Mouse (Mus musculus): ENCODE measurements at regions not wholly inside any gene's neighbourhood (a gene's known extent, or its start where the extent isn't known, plus 50 kb on each side); places are given as distances from the start of the nearest gene placed in this dataset.
A peak's percentile ranks its signal among the peaks of the same experiment; 100 is the strongest.

DNA sequence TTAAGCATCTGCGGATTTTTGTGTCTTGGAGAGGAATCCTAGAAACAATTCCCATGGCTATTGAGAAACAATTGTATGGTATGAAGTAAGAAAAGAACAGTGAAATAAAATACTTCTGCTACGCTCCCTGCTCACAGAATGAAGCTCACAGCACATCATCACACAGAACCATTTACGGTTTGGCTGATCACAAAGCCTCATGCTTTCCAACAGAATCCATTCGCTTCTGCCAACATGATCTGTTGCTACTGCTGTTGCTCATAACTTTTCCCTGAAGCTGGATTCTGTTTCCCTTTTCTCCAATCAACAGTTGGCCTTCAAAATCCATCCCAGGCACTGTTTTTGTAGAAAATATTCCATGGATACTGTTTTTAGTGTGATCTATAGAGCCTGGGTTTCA lies 518.7 kb downstream of the Nebl start:
- 82% methylated on average over 4 of the region's 4 CpGs for WGBS
- Histone ChIP-seq H3K27me3 (ENCODE audit: control insufficient read depth, insufficient read depth, low read length) (no peaks in the 10 kb centered on the region), H3K9ac (ENCODE audit: low read depth, low read length) (no peak overlapping the region), H3K36me3 (ENCODE audit: control insufficient read depth, insufficient read depth, low read length) (no peaks in the 10 kb centered on the region), H3K27ac (replicated peaks; ENCODE audit: insufficient read depth, low read depth, low read length) (no peak overlapping the region), H3K4me3 (ENCODE audit: insufficient read depth, low read depth, low read length) (no peak overlapping the region), H3K79me2 (ENCODE audit: control insufficient read depth, insufficient read depth, low read length) (no peaks in the 10 kb centered on the region), H3K4me1 (ENCODE audit: control insufficient read depth, insufficient read depth, low read length) (no peaks in the 10 kb centered on the region)
- TF ChIP-seq CTCF (IDR thresholded peaks at IDR 0.05; ENCODE audit: low read depth, low read length) (no peak), POLR2A (IDR thresholded peaks at IDR 0.05; ENCODE audit: extremely low read depth, insufficient read depth, low read length) (no peak)
- DNase-seq (ENCODE audit: extremely low read depth, low read depth, low spot score), result no peak

DNA sequence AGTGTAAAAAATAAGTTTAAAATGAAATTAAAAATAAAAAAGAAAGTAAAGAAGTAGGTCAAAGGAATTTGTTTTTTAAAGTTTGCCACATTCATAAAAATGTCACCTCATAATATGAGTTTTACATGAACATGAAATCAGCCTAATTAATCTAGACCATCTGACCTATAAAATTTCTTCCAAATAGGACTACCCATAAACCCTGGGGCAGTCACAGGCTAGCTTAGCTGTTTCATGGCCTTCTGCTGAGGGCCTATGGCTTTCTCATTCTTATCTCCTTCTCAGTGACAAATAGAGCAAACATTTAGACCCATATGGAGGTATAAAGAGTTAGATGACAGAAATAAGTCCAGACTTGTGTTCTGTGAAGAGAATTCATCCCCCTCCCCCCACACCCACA lies 520.2 kb downstream of the Nebl start:
- no peak for TF ChIP-seq CTCF (IDR thresholded peaks at IDR 0.05; ENCODE audit: low read depth, low read length)
- no peak for TF ChIP-seq POLR2A (IDR thresholded peaks at IDR 0.05; ENCODE audit: extremely low read depth, insufficient read depth, low read length)
- Histone ChIP-seq H3K4me1 (ENCODE audit: control insufficient read depth, insufficient read depth, low read length) (no peaks in the 10 kb centered on the region), H3K9ac (ENCODE audit: low read depth, low read length) (no peak overlapping the region), H3K4me3 (ENCODE audit: insufficient read depth, low read depth, low read length) (no peak overlapping the region), H3K79me2 (ENCODE audit: control insufficient read depth, insufficient read depth, low read length) (no peaks in the 10 kb centered on the region), H3K27ac (replicated peaks; ENCODE audit: insufficient read depth, low read depth, low read length) (no peak overlapping the region), H3K27me3 (ENCODE audit: control insufficient read depth, insufficient read depth, low read length) (no peaks in the 10 kb centered on the region), H3K36me3 (ENCODE audit: control insufficient read depth, insufficient read depth, low read length) (no peaks in the 10 kb centered on the region)
- no peak for DNase-seq (ENCODE audit: extremely low read depth, low read depth, low spot score)

DNA sequence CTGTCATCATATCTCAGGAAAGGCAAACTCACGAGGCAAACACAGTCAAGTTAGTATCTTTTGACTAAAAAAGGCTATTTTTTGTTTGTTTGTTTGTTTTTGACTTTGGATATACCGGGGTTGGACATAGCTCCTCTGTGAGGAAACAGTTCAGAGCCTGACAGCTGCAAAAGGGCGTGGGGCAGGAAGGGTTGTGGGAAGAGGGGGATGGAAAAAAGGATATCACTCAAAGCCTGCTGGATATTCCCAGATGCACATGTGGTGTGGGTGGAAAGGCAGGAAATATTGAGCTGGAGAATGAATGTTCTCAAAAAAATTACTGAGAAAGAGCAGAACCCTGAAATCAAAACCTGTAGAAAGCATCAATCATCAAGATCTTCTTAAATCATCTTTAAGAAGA lies 537.7 kb downstream of the Nebl start:
- Histone ChIP-seq H3K4me1 (ENCODE audit: control insufficient read depth, insufficient read depth, low read length) (peaks cover 2% of the 10 kb centered on the region; the same call in 1 of the 2 replicates), H3K36me3 (ENCODE audit: control insufficient read depth, insufficient read depth, low read length) (no peaks in the 10 kb centered on the region), H3K27ac (replicated peaks; ENCODE audit: insufficient read depth, low read depth, low read length) (no peak overlapping the region), H3K27me3 (ENCODE audit: control insufficient read depth, insufficient read depth, low read length) (no peaks in the 10 kb centered on the region), H3K9ac (ENCODE audit: low read depth, low read length) (no peak overlapping the region), H3K4me3 (ENCODE audit: insufficient read depth, low read depth, low read length) (no peak overlapping the region), H3K79me2 (ENCODE audit: control insufficient read depth, insufficient read depth, low read length) (no peaks in the 10 kb centered on the region)
- DNase-seq (ENCODE audit: extremely low read depth, low read depth, low spot score), result no peak
- TF ChIP-seq CTCF (IDR thresholded peaks at IDR 0.05; ENCODE audit: low read depth, low read length) (no peak), POLR2A (IDR thresholded peaks at IDR 0.05; ENCODE audit: extremely low read depth, insufficient read depth, low read length) (no peak)
- 35% methylated on average over 3 of the region's 3 CpGs for WGBS

DNA sequence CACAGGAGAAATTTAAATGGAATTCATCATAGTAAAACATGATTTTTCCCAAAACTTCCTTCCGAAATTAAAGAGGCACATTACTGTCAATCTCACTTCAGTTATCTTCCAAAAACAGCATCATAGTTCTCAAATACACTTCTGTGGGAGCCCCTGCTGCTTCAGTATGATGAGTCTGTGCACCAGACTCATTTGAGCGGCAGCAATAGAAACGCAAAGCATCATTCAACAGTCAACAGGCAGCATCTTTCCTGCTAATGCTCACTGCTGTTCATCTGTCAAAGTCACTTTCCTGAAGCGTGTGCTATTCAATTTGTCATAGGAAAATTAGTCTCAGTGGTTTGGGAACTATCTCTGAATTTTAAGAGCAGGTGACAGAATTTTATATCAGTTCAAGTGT lies 542.1 kb downstream of the Nebl start:
- Histone ChIP-seq H3K79me2 (ENCODE audit: control insufficient read depth, insufficient read depth, low read length) (no peaks in the 10 kb centered on the region), H3K27me3 (ENCODE audit: control insufficient read depth, insufficient read depth, low read length) (no peaks in the 10 kb centered on the region), H3K9ac (ENCODE audit: low read depth, low read length) (no peak overlapping the region), H3K4me3 (ENCODE audit: insufficient read depth, low read depth, low read length) (no peak overlapping the region), H3K36me3 (ENCODE audit: control insufficient read depth, insufficient read depth, low read length) (no peaks in the 10 kb centered on the region), H3K4me1 (ENCODE audit: control insufficient read depth, insufficient read depth, low read length) (peaks cover 2% of the 10 kb centered on the region; the same call in 1 of the 2 replicates), H3K27ac (replicated peaks; ENCODE audit: insufficient read depth, low read depth, low read length) (no peak overlapping the region)
- TF ChIP-seq POLR2A (IDR thresholded peaks at IDR 0.05; ENCODE audit: extremely low read depth, insufficient read depth, low read length) (no peak), CTCF (IDR thresholded peaks at IDR 0.05; ENCODE audit: low read depth, low read length) (no peak)
- no peak for DNase-seq (ENCODE audit: extremely low read depth, low read depth, low spot score)
- WGBS, result 81% methylated on average over 4 of the region's 4 CpGs

DNA sequence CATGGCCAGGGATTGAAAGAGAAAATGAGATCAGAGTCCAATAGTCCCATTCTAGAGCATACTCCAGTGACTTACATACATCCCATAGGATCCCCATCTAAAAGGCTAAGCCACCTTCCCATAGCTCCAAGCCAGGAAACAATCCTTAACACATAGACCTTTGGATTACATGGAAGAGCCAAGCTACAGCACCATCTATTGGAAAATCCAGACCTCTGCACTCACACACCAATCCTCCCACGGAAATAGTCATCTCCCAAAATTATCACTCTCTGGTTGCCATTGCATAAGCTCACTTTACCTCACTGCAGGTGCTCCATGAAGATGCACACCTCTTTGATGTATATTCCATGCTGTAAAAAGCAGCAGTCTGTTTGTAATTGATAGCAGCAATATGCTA lies 543.4 kb downstream of the Nebl start:
- no peaks in the 10 kb centered on the region for H3K79me2 ChIP-seq (ENCODE audit: control insufficient read depth, insufficient read depth, low read length)
- 50% methylated on average over 1 of the region's 1 CpGs for WGBS

DNA sequence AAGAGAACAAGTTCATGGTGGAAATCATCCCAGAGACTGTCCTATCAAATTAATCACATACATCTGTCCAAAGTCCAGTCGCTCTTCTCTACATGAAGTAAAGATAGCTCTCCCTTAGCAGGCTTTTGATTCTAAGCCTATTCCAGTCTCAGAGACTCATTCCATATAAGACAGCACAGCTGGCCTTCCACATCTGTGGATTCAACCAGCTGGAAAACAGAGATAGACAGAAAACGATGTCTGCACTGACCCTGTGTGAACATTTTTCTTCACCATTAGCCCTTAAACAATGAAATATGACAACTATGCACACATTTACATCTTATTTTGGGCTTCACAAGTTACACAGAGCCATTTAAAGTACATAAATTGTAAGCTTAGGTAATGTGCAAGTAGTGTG lies 547.6 kb downstream of the Nebl start:
- H3K27me3 ChIP-seq (ENCODE audit: control insufficient read depth, insufficient read depth, low read length), result no peaks in the 10 kb centered on the region
- WGBS, result 82% methylated on average over 2 of the region's 2 CpGs
- H3K36me3 ChIP-seq (ENCODE audit: control insufficient read depth, insufficient read depth, low read length), result no peaks in the 10 kb centered on the region

More for the DNA sequence above, 543.4 kb downstream of the Nebl start:
- no peak for TF ChIP-seq CTCF (IDR thresholded peaks at IDR 0.05; ENCODE audit: low read depth, low read length)
- no peak for TF ChIP-seq POLR2A (IDR thresholded peaks at IDR 0.05; ENCODE audit: extremely low read depth, insufficient read depth, low read length)
- peaks cover 2% of the 10 kb centered on the region; the same call in 1 of the 2 replicates for H3K4me1 ChIP-seq (ENCODE audit: control insufficient read depth, insufficient read depth, low read length)
- no peaks in the 10 kb centered on the region for H3K27me3 ChIP-seq (ENCODE audit: control insufficient read depth, insufficient read depth, low read length)
- H3K4me3 ChIP-seq (ENCODE audit: insufficient read depth, low read depth, low read length), result no peak overlapping the region
- H3K9ac ChIP-seq (ENCODE audit: low read depth, low read length), result no peak overlapping the region
- peak; percentile 8 for DNase-seq (ENCODE audit: extremely low read depth, low read depth, low spot score)
- no peak overlapping the region for H3K27ac ChIP-seq (replicated peaks; ENCODE audit: insufficient read depth, low read depth, low read length)
- no peaks in the 10 kb centered on the region for H3K36me3 ChIP-seq (ENCODE audit: control insufficient read depth, insufficient read depth, low read length)

More for the DNA sequence above, 547.6 kb downstream of the Nebl start:
- no peak for TF ChIP-seq POLR2A (IDR thresholded peaks at IDR 0.05; ENCODE audit: extremely low read depth, insufficient read depth, low read length)
- no peak for TF ChIP-seq CTCF (IDR thresholded peaks at IDR 0.05; ENCODE audit: low read depth, low read length)
- H3K79me2 ChIP-seq (ENCODE audit: control insufficient read depth, insufficient read depth, low read length), result no peaks in the 10 kb centered on the region
- H3K4me1 ChIP-seq (ENCODE audit: control insufficient read depth, insufficient read depth, low read length), result no peaks in the 10 kb centered on the region
- H3K27ac ChIP-seq (replicated peaks; ENCODE audit: insufficient read depth, low read depth, low read length), result no peak overlapping the region
- no peak overlapping the region for H3K9ac ChIP-seq (ENCODE audit: low read depth, low read length)
- no peak for DNase-seq (ENCODE audit: extremely low read depth, low read depth, low spot score)
- H3K4me3 ChIP-seq (ENCODE audit: insufficient read depth, low read depth, low read length), result no peak overlapping the region

Measured in liver, adult 2 months (tissue).